Mouse (Mus musculus) adrenal gland, postnatal 25 days (tissue): ENCODE data around the gene Ces2a. TPM values are rescaled to one million over a fixed set of nuclear protein-coding genes. Genes with fewer than 3 reads are reported as not detected.

Source experiments
- DNase-seq: peaks from one replicate; pipeline ENCODE4 v3.0.0; 2021; ENCODE audit warnings: mixed read lengths
- long read RNA-seq: library from polyadenylated mRNA; stranded (forward); transcript quantifications from one replicate; pipeline ENCODE4 v2.0.0, GENCODE M21; 2021
- microRNA-seq, 2 experiments: library from miRNA; unstranded; fragments of <30 nt; microRNA quantifications; one replicate each; pipeline ENCODE4 v1.2.0; 2021
- total RNA-seq: library from RNA; stranded (reverse); gene quantifications from 2 replicates; pipeline ENCODE4 v1.2.3, GENCODE M21; 2021

The Ces2a gene
- 2.0 TPM in 1 of 2 replicates, not detected in the other for total RNA-seq
- long read RNA-seq, transcript Ces2a-201 (12 exons, 1,960 nt), result major isoform, 188 of 233 reads
- long read RNA-seq, partial matches to known transcripts, result 42 of 233 reads
- long read RNA-seq, other reads (novel, unspliced or antisense), result 3 of 233 reads

DNA sequence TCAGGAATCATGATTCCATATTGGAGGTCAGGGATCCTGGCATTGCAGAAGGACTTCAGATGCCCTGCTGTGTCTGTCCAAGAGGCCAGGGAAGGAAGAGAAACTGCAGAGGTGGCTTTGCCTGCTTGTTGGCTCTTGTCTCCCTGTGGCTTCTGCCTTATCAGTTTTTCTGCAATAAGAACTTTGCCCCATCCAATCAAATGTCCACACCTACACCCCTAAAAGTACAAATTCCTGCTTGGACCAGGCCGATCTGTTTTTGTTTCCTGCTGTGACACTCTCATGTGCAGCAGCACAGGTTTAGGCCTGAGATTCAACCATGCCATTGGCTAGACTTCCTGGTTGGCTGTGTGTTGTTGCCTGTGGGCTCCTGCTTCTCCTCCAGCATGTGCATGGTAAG is at the start of gene Ces2a:
Gene Ces2a (plus strand): TSS at position 251 of the 400 bp plus-strand sequence.
- DNase-seq, result no peak

DNA sequence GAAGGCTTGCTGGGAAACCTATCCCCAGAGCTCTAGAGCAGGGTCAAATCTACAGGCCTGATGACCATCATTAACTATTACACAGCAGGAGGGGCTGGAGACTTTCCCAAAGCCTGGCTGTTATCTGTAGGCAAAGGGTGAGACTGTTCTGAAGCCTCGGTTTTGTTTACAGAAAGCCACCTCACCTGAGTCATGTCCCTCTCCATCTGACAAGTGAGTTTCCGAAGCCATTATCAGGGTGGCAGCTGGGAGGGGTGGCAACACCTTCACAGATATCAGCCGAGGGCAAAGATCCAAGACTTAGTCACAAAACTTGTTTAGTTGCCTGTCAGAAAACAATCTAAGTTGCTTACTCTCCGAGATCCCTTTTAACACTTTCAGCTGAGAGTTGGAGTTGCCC is 45.4 kb upstream of the Ces2a start:
- no peak for DNase-seq

DNA sequence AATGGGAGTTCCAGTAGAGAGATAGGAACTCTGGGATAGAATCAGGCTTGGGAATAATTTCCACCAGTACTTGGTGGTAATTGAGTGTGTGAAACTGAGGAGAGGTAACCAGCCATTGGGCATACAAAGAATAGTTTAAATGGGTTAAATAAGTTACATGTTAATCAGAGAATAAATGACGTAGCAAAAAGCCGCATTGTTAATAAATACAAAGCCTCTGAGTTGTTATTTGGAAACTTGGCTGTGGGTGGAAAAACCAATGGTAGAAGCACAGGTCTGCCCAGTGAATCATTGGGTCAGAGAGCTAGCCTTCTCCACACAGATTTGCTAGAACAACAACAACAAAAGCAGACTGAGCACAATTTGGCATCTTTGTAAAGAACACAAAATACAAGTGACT is 35.2 kb upstream of the Ces2a start:
- no peak for DNase-seq

- no peak for DNase-seq
These were observed 31.9 kb upstream of the Ces2a start for GRCm38 (mm10) chr8:104701900-104702299.

DNA sequence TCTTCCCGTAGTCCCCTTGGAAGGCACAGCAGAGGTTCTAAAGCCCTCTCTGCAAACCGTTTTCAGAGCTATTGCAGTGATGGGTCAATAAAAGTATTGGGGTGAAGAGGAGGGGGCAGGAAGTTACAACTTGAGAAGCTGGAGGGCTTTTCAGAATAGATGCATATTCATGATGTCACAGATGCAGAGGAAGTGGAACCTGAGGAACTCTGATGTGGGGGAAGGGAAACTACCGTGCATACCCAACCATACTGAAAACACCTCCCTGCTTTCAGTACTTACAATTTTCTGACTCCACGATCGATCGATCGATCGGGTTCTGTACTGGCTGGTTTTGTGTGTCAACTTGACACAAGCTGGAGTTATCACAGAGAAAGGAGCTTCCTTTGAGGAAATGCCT is 12.6 kb upstream of the Ces2a start:
- no peak for DNase-seq

DNA sequence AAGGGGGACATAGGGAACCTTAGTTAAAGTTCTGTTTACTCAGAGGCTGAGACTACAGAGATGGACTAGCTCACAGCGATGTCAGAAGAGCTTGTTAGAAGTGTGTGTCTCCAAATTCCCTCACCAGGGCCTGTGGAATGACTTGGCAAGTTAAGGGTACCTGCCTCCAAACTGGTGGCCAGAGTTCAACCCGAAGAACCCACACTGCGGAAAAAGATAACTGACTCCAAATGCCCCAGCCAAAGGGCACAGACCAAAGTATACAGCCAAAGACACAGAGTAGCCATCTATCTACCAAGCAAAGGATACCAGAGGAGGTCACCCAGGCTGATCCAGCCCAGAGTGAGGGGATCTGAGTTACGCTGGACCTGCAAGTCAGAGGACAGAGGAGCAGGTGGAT is 2.4 kb upstream of the Ces2a start:
- DNase-seq, result no peak

GRCm38 (mm10) chr8:104731969-104732368 is 1.8 kb upstream of the Ces2a start:
- no peak for DNase-seq

DNA sequence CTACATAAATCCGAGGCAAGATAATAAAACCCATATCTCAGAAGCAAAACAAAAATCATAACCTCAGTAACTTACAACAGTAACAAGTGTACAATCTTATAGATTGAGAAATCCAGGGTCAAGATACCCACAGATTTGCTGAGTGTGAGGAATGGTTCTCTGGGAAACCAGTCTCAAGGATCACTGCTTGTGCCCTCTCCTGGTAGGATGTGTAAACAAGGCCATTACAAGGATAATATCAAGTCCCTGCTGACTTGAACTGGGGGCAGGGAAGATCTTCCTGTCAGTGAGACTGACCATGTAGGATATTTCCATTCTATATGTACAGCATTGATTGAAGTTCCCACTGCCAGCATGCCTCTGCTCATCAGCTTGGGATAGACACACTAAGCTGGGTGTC is 8.2 kb downstream of the Ces2a start:
- no peak for DNase-seq

- no peak for DNase-seq
These were observed 9.6 kb downstream of the Ces2a start for GRCm38 (mm10) chr8:104743410-104743809.

DNA sequence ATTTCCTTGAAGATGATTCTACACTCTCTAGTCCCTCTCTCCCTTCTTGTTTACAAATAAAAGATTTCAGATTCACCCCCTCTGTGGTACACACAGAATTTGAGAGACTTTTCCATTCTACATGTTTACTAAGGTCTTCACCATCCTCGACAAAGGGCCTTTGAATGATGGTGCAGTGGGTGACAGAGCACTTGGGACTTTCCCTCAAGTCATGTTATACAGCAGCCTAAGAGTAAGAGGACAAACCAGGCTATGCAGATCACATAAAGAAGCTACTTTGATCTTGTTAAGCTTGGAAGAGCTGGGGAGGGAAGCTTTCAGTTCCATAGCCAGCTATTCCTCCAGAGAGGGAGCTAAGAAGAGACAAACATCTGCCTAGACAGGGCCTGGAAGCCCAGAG is 19.0 kb downstream of the Ces2a start:
- no peak for DNase-seq

- no peak for DNase-seq
These were observed 23.8 kb downstream of the Ces2a start for GRCm38 (mm10) chr8:104757621-104758020.

- no peak for DNase-seq
These were observed 24.4 kb downstream of the Ces2a start for GRCm38 (mm10) chr8:104758209-104758608.

DNA sequence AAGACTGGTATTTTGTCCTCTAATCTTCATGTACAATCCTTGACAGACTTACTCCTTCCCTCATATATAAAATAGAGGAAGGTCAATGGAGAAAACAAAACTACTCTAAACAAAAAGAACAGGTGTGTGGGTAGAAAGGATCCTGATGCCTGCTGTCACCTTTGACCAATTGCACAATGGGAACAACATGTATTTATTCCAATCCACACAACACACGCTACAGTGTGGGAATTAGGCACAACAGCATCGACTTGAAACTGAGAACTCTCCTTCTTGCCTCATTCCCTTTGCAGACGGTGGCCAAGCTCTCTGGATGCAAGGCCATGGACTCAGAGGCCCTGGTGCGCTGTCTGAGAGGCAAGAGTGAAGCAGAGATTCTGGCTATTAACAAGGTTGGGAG is 27.3 kb downstream of the Ces2a start:
- no peak for DNase-seq

DNA sequence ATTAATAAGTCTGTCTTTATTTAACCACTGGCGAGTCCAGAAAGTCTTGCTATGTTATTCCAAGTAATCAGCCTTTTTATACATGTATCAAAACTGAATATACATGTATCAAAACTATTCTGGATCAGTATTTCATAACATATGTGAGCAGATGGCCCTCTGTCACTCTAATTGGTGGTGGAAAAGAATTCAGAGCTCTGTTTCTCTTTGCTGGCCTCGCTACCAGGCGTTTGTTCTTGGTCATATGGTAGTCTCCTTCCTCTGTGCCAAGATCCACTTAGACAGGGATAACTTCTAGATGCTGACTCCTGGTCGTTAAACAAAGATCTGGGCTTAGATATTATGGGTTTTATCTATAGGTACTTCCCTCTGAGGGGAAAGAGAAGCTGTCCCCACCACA is 32.7 kb downstream of the Ces2a start:
- no peak for DNase-seq

DNA sequence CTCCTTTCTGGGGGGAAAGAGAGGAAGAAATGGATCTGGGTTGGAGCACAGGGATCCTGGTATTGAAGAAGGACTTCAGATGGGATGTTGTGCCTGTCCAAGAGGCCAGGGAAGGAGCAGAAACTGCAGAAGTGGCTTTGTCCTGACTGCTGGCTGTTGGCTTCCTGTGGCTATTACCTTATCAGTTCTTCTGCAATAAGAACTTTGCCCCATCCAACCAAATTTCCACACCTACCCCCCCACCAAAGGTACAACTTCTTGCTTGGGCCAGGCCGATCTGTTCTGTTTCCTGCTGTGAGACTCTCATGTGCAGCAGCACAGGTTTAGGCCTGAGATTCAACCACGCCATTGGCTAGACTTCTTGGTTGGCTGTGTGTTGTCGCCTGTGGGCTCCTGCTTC is 36.6 kb downstream of the Ces2a start:
- no peak for DNase-seq

DNA sequence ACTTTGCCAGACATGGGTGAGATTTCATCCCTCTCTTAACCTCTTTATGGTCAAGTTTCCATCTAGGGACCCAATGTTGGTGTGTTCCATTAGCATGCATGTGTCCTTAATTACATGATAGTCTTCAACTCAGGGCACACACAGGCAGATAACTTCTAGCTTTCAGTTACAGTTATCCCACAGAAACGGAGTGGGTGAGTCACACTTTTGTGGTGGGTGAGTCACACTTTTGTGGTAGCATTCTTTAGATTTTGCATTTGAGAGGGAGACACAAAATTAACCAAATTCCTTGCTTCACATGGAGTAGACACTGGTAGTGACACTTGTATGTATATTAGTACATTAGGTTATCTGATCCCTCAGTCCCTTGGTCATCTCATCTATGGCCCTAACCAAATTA is 53.2 kb downstream of the Ces2a start:
- no peak for DNase-seq

GRCm38 (mm10) chr8:104788929-104789328 is 55.1 kb downstream of the Ces2a start:
- no peak for DNase-seq

DNA sequence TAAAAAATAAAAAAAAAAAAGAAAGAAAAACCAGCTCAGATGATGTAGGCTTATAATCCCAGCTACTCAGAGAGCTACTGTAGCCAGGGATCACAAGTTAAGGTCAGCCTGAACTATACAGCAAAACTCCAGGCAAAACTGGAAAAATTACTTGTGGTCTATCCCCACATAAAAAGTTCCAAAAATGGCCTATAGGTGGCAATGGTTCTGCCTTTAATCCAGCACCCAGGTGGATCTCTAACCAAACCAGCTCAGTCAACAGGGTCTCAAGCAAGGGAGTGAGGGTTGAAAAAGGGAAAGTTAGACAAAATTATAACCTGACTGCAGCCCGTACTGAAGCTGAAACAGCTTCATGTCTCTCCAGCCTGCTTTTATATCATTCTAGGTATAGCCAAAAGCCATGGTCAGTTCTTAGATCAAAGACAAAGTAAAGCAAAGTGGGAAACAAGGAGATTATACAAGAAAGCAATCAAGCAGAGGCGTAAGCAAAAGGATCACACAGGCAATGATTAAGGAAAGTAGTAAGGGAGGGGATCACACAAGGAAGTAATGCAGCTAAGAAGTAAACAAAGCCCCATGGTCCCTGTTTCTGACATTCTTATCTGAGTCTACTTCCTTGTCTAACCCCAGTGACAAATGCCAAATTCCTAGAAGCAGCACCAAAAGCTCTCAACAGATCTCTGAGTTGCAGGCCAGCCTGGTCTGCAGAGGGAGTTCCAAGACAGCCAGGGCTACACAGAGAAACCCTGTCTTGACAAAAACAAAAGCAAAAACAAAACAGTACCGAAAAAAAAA is 56.3 kb downstream of the Ces2a start:
- DNase-seq, result no peak

Small RNAs within 50 kb of the gene (microRNA-seq; reads per million reads assigned to microRNA genes)
- gene Gm44328, result 0 reads per million in 2 experiments

Other genes with a start within 250 kb of the Ces2a start
- gene Terb1, start 224.1 kb upstream of the Ces2a start, total RNA-seq, result not detected in 2 replicates
- gene Nae1, start 199.4 kb upstream of the Ces2a start, total RNA-seq, result 39.4 and 43.1 TPM in 2 replicates
- gene Car7, start 199.3 kb upstream of the Ces2a start, total RNA-seq, result 2.3 and 2.6 TPM in 2 replicates
- gene Pdp2, start 142.6 kb upstream of the Ces2a start, total RNA-seq, result 31.0 and 32.4 TPM in 2 replicates
- gene Cdh16, start 109.6 kb upstream of the Ces2a start, total RNA-seq, result not detected in 2 replicates
- 3.9 TPM in 2 replicates for gene Rrad, start 102.7 kb upstream of the Ces2a start, total RNA-seq
- 44.1 and 62.7 TPM in 2 replicates for gene Ciao2b, start 92.0 kb upstream of the Ces2a start, total RNA-seq
- gene Ces2b, start 97.6 kb downstream of the Ces2a start, total RNA-seq, result 0.39 and 0.48 TPM in 2 replicates
- not detected in 2 replicates for gene Ces2c, start 113.1 kb downstream of the Ces2a start, total RNA-seq
- gene Ces2e, start 192.3 kb downstream of the Ces2a start, total RNA-seq, result 2.7 and 3.0 TPM in 2 replicates
- not detected in 2 replicates for gene Ces2f, start 213.4 kb downstream of the Ces2a start, total RNA-seq
- 1.3 and 2.0 TPM in 2 replicates for gene Ces2g, start 227.7 kb downstream of the Ces2a start, total RNA-seq